Mouse (Mus musculus) small intestine, adult 2 months (tissue): ENCODE results near the gene Kcnj10.

ENCODE experiments used
- CTCF ChIP-seq: fragments of 200-500 bp; IDR thresholded peaks from 2 replicates; pipeline ENCODE4 v1.5.1; 2012; ENCODE audit warnings: low read depth, mild to moderate bottlenecking, control low read depth, inconsistent platforms, low read length, moderate library complexity, mixed read lengths; ENCODE audit not compliant: insufficient replicate concordance, insufficient read length; ENCODE audit errors: extremely low read depth
- POLR2A ChIP-seq: fragments of 200-500 bp; IDR thresholded peaks from 2 replicates; pipeline ENCODE4 v1.6.1; 2012; ENCODE audit warnings: low read depth, mild to moderate bottlenecking, control low read depth, inconsistent platforms, low read length, moderate library complexity

DNA sequence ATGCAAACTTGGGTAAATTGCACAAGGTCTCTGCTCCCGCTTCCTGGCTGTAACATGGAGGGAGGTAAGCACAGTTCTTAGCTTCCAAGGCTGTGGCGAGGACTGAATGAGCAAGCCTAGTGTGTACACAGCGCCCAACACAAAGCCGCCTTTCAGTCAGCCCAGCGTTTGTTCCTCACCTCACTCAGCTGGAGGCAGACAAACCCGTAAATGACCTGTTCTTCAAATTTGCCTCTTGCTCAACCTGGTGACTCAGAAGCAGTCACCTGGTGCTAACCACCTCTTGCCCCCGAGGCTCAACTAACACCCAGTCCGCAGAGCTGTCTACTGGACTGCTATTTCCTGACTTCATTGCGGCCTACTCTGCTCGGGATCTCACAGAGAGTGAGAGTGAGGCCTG, 33.1 kb upstream of the Kcnj10 start:
- no peak for TF ChIP-seq CTCF
- TF ChIP-seq POLR2A = no peak
